Mouse (Mus musculus): Measurements from ENCODE around the gene Map3k10. TPM values are rescaled to one million over a fixed set of nuclear protein-coding genes. Genes with fewer than 3 reads are reported as not detected.
"Not testable (repeated sequence)": the region's sequence is repeated elsewhere in the genome, so short reads cannot be mapped to it uniquely, and the experiment has no call there.

Gene Map3k10
- polyA plus RNA-seq, 1 experiment = 12.2 TPM

- TF ChIP-seq CTCF (IDR thresholded peaks at IDR 0.05; ENCODE audit: low read depth, low read length) (no peak), POLR2A (IDR thresholded peaks at IDR 0.05; ENCODE audit: borderline replicate concordance, low read depth, low read length) (no peak)
- no peak overlapping the region for H3K27ac ChIP-seq (ENCODE audit: insufficient read depth, low read depth, low read length)
- no peak overlapping the region for H3K4me3 ChIP-seq (ENCODE audit: insufficient read depth, low read length)
- H3K4me1 ChIP-seq (ENCODE audit: control insufficient read depth, insufficient read depth, low read length) = no peaks in the 10 kb centered on the region
Observed at GRCm38 (mm10) chr7:27633166-27633565, 41.2 kb downstream of the Map3k10 start.

GRCm38 (mm10) chr7:27631439-27631838 is 43.0 kb downstream of the Map3k10 start:
- H3K27ac ChIP-seq (ENCODE audit: insufficient read depth, low read depth, low read length) = no peak overlapping the region
- H3K4me1 ChIP-seq (ENCODE audit: control insufficient read depth, insufficient read depth, low read length) = no peaks in the 10 kb centered on the region
- no peak overlapping the region for H3K4me3 ChIP-seq (ENCODE audit: insufficient read depth, low read length)
- TF ChIP-seq POLR2A (IDR thresholded peaks at IDR 0.05; ENCODE audit: borderline replicate concordance, low read depth, low read length) (no peak), CTCF (IDR thresholded peaks at IDR 0.05; ENCODE audit: low read depth, low read length) (no peak)

GRCm38 (mm10) chr7:27628816-27629215 is 45.6 kb downstream of the Map3k10 start:
- not testable (repeated sequence) for H3K4me3 ChIP-seq (ENCODE audit: insufficient read depth, low read length); H3K4me1 ChIP-seq (ENCODE audit: control insufficient read depth, insufficient read depth, low read length); H3K27ac ChIP-seq (ENCODE audit: insufficient read depth, low read depth, low read length)

- Histone ChIP-seq H3K4me1 (ENCODE audit: control insufficient read depth, insufficient read depth, low read length) (no peaks in the 10 kb centered on the region), H3K4me3 (ENCODE audit: insufficient read depth, low read length) (no peak overlapping the region), H3K27ac (ENCODE audit: insufficient read depth, low read depth, low read length) (no peak overlapping the region)
- no peak for TF ChIP-seq CTCF (IDR thresholded peaks at IDR 0.05; ENCODE audit: low read depth, low read length)
- no peak for TF ChIP-seq POLR2A (IDR thresholded peaks at IDR 0.05; ENCODE audit: borderline replicate concordance, low read depth, low read length)
Observed at GRCm38 (mm10) chr7:27628190-27628589, 46.2 kb downstream of the Map3k10 start.

- TF ChIP-seq POLR2A (IDR thresholded peaks at IDR 0.05; ENCODE audit: borderline replicate concordance, low read depth, low read length) = no peak
- Histone ChIP-seq H3K27ac (ENCODE audit: insufficient read depth, low read depth, low read length) (no peak overlapping the region), H3K4me3 (ENCODE audit: insufficient read depth, low read length) (no peak overlapping the region), H3K4me1 (ENCODE audit: control insufficient read depth, insufficient read depth, low read length) (no peaks in the 10 kb centered on the region)
Observed at GRCm38 (mm10) chr7:27627707-27628106, 46.7 kb downstream of the Map3k10 start.

- H3K4me1 ChIP-seq (ENCODE audit: control insufficient read depth, insufficient read depth, low read length) = no peaks in the 10 kb centered on the region
- H3K4me3 ChIP-seq (ENCODE audit: insufficient read depth, low read length) = no peak overlapping the region
- TF ChIP-seq POLR2A (IDR thresholded peaks at IDR 0.05; ENCODE audit: borderline replicate concordance, low read depth, low read length) (no peak), CTCF (IDR thresholded peaks at IDR 0.05; ENCODE audit: low read depth, low read length) (no peak)
- no peak overlapping the region for H3K27ac ChIP-seq (ENCODE audit: insufficient read depth, low read depth, low read length)
Observed at GRCm38 (mm10) chr7:27624967-27625366, 49.4 kb downstream of the Map3k10 start.

- no peak for TF ChIP-seq POLR2A (IDR thresholded peaks at IDR 0.05; ENCODE audit: borderline replicate concordance, low read depth, low read length)
- Histone ChIP-seq H3K4me1 (ENCODE audit: control insufficient read depth, insufficient read depth, low read length) (no peaks in the 10 kb centered on the region), H3K27ac (ENCODE audit: insufficient read depth, low read depth, low read length) (no peak overlapping the region), H3K4me3 (ENCODE audit: insufficient read depth, low read length) (no peak overlapping the region)
Observed at GRCm38 (mm10) chr7:27622234-27622633, 52.2 kb downstream of the Map3k10 start.

GRCm38 (mm10) chr7:27621028-27621427 is 53.4 kb downstream of the Map3k10 start:
- Histone ChIP-seq H3K4me3 (ENCODE audit: insufficient read depth, low read length) (no peak overlapping the region), H3K27ac (ENCODE audit: insufficient read depth, low read depth, low read length) (no peak overlapping the region), H3K4me1 (ENCODE audit: control insufficient read depth, insufficient read depth, low read length) (no peaks in the 10 kb centered on the region)
- TF ChIP-seq CTCF (IDR thresholded peaks at IDR 0.05; ENCODE audit: low read depth, low read length) = no peak
- no peak for TF ChIP-seq POLR2A (IDR thresholded peaks at IDR 0.05; ENCODE audit: borderline replicate concordance, low read depth, low read length)

GRCm38 (mm10) chr7:27613751-27614499 is 60.5 kb downstream of the Map3k10 start:
- TF ChIP-seq POLR2A (IDR thresholded peaks at IDR 0.05; ENCODE audit: borderline replicate concordance, low read depth, low read length) (no peak), CTCF (IDR thresholded peaks at IDR 0.05; ENCODE audit: low read depth, low read length) (no peak)
- H3K4me3 ChIP-seq (ENCODE audit: insufficient read depth, low read length) = no peak overlapping the region
- H3K4me1 ChIP-seq (ENCODE audit: control insufficient read depth, insufficient read depth, low read length) = no peaks in the 10 kb centered on the region
- no peak overlapping the region for H3K27ac ChIP-seq (ENCODE audit: insufficient read depth, low read depth, low read length)

GRCm38 (mm10) chr7:27612940-27613339 is 61.5 kb downstream of the Map3k10 start:
- no peak overlapping the region for H3K4me3 ChIP-seq (ENCODE audit: insufficient read depth, low read length)
- H3K4me1 ChIP-seq (ENCODE audit: control insufficient read depth, insufficient read depth, low read length) = peaks cover 3% of the 10 kb centered on the region
- H3K27ac ChIP-seq (ENCODE audit: insufficient read depth, low read depth, low read length) = no peak overlapping the region
- no peak for TF ChIP-seq POLR2A (IDR thresholded peaks at IDR 0.05; ENCODE audit: borderline replicate concordance, low read depth, low read length)
- TF ChIP-seq CTCF (IDR thresholded peaks at IDR 0.05; ENCODE audit: low read depth, low read length) = no peak

GRCm38 (mm10) chr7:27610871-27611270 is 63.5 kb downstream of the Map3k10 start:
- H3K4me1 ChIP-seq (ENCODE audit: control insufficient read depth, insufficient read depth, low read length) = peaks cover 23% of the 10 kb centered on the region
- H3K4me3 ChIP-seq (ENCODE audit: insufficient read depth, low read length) = no peak overlapping the region
- TF ChIP-seq POLR2A (IDR thresholded peaks at IDR 0.05; ENCODE audit: borderline replicate concordance, low read depth, low read length) (no peak), CTCF (IDR thresholded peaks at IDR 0.05; ENCODE audit: low read depth, low read length) (no peak)
- no peak overlapping the region for H3K27ac ChIP-seq (ENCODE audit: insufficient read depth, low read depth, low read length)
